Mouse (Mus musculus): ENCODE data around the gene Emx2. TPM values are rescaled to one million over a fixed set of nuclear protein-coding genes. Genes with fewer than 3 reads are reported as not detected.
A peak's percentile ranks its signal among the peaks of the same experiment; 100 is the strongest.

The Emx2 gene
- total RNA-seq (2021) = 1 to 10 TPM in 1 of 2 experiments, under 1 TPM in 1; 0.68 to 1.6 TPM
- long read RNA-seq, experiment 1 = 0 reads
- long read RNA-seq, experiment 2 = 0 reads

- peak; percentile 77 for DNase-seq
Observed at GRCm38 (mm10) chr19:59457951-59458742, at the start of gene Emx2. TSS of gene Emx2 (plus strand) at chr19:59458372.

GRCm38 (mm10) chr19:59414128-59414527 is 44.0 kb upstream of the Emx2 start:
- no peak for DNase-seq

- peak; percentile 88 for DNase-seq
Observed at GRCm38 (mm10) chr19:59418024-59418423, 40.1 kb upstream of the Emx2 start.

GRCm38 (mm10) chr19:59418671-59419070 is 39.5 kb upstream of the Emx2 start:
- no peak for DNase-seq

GRCm38 (mm10) chr19:59422393-59422792 is 35.8 kb upstream of the Emx2 start:
- DNase-seq = no peak

- no peak for DNase-seq
Observed at GRCm38 (mm10) chr19:59423685-59424084, 34.5 kb upstream of the Emx2 start.

GRCm38 (mm10) chr19:59424975-59425374 is 33.2 kb upstream of the Emx2 start:
- no peak for DNase-seq

GRCm38 (mm10) chr19:59432286-59432685 is 25.9 kb upstream of the Emx2 start:
- DNase-seq = peak; percentile 43

- no peak for DNase-seq
Observed at GRCm38 (mm10) chr19:59450561-59451135, 7.5 kb upstream of the Emx2 start.

- no peak for DNase-seq
Observed at GRCm38 (mm10) chr19:59451441-59451951, 6.7 kb upstream of the Emx2 start.

- no peak for DNase-seq
Observed at GRCm38 (mm10) chr19:59452321-59452720, 5.9 kb upstream of the Emx2 start.

GRCm38 (mm10) chr19:59453591-59453990 is 4.6 kb upstream of the Emx2 start:
- no peak for DNase-seq

- DNase-seq = peak; percentile 85
Observed at GRCm38 (mm10) chr19:59454196-59454595, 4.0 kb upstream of the Emx2 start.

- DNase-seq = no peak
Observed at GRCm38 (mm10) chr19:59455671-59456070, 2.5 kb upstream of the Emx2 start.

GRCm38 (mm10) chr19:59457011-59457945 is 894 bp upstream of the Emx2 start:
- no peak for DNase-seq

- DNase-seq = no peak
Observed at GRCm38 (mm10) chr19:59458743-59459135, 567 bp downstream of the Emx2 start.

GRCm38 (mm10) chr19:59459158-59459781 is 1.1 kb downstream of the Emx2 start:
- peak; percentile 52 for DNase-seq

- DNase-seq = peak; percentile 22
Observed at GRCm38 (mm10) chr19:59459811-59460241, 1.7 kb downstream of the Emx2 start.

GRCm38 (mm10) chr19:59460328-59461115 is 2.4 kb downstream of the Emx2 start:
- no peak for DNase-seq

GRCm38 (mm10) chr19:59461481-59462421 is 3.6 kb downstream of the Emx2 start:
- no peak for DNase-seq

All from gastrocnemius, postnatal 10 days (tissue).